Mouse (Mus musculus) spleen, adult 2 months (tissue): ENCODE measurements around the gene B4galnt4. TPM values are rescaled to one million over a fixed set of nuclear protein-coding genes. Genes with fewer than 3 reads are reported as not detected.

ENCODE experiments used
- DNase-seq, 2 experiments: peaks; one replicate each; pipeline versions ENCODE4 v3.0.0 to v3.0.0-alpha.2; 2012 to 2021; ENCODE audit warnings: low spot score in 2 of 2, low read depth in 1 of 2
- H3K27ac ChIP-seq: fragments of 200-500 bp; 2 replicates; pipeline ENCODE4 v1.5.1; 2012; ENCODE audit warnings: low read length, inconsistent platforms; ENCODE audit not compliant: insufficient read depth
- H3K27me3 ChIP-seq: fragments of 200-500 bp; 2 replicates; pipeline ENCODE4 v1.6.1; 2012; ENCODE audit warnings: mild to moderate bottlenecking, moderate library complexity, low read length, inconsistent platforms; ENCODE audit not compliant: control insufficient read depth, insufficient read depth
- H3K36me3 ChIP-seq: fragments of 200-500 bp; 2 replicates; pipeline ENCODE4 v1.6.1; 2012; ENCODE audit warnings: mild to moderate bottlenecking, low read length, inconsistent platforms; ENCODE audit not compliant: control insufficient read depth, insufficient read depth
- H3K4me1 ChIP-seq: fragments of 200-500 bp; 2 replicates; pipeline ENCODE4 v1.6.1; 2011; ENCODE audit warnings: inconsistent platforms; ENCODE audit not compliant: control insufficient read depth, insufficient read depth, insufficient read length
- H3K4me3 ChIP-seq: fragments of 200-500 bp; 2 replicates; pipeline ENCODE4 v1.5.1; 2011; ENCODE audit warnings: mild to moderate bottlenecking, inconsistent platforms; ENCODE audit not compliant: insufficient read depth, insufficient read length; ENCODE audit errors: extremely low read depth
- CTCF ChIP-seq: fragments of 200-500 bp; IDR thresholded peaks from 2 replicates; pipeline ENCODE4 v1.5.1; 2011; ENCODE audit warnings: mild to moderate bottlenecking, inconsistent platforms; ENCODE audit not compliant: insufficient read depth, insufficient read length, insufficient replicate concordance; ENCODE audit errors: extremely low read depth
- POLR2A ChIP-seq: fragments of 200-500 bp; IDR thresholded peaks from 2 replicates; pipeline ENCODE4 v1.6.1; 2011; ENCODE audit warnings: low read depth, low read length, inconsistent platforms
- WGBS: fragments of 180-500 bp; shearing (Covaris S2); methylation state at CpG from one replicate; pipeline ENCODE4 v1.1.7; 2018; 5-methylcytosine and 5-hydroxymethylcytosine counted together
- polyA plus RNA-seq: library from polyadenylated mRNA; depleted of rRNA; stranded (reverse); fragments of >200 nt; gene quantifications from 2 replicates; pipeline ENCODE4 v1.2.3, GENCODE M21; 2012

Gene B4galnt4
- polyA plus RNA-seq, 1 experiment: 0.79 TPM

- no peak for DNase-seq
- Histone ChIP-seq H3K4me3 (no peak overlapping the region), H3K4me1 (peaks cover 13% of the 10 kb centered on the region; the same call in 1 of the 2 replicates), H3K27me3 (no peaks in the 10 kb centered on the region), H3K36me3 (no peaks in the 10 kb centered on the region), H3K27ac (no peak overlapping the region)
- 87% methylated on average over 4 of the region's 4 CpGs for WGBS
- TF ChIP-seq POLR2A (no peak), CTCF (no peak)
These were observed 8.9 kb upstream of the B4galnt4 start for GRCm38 (mm10) chr7:141052016-141052415.

- Histone ChIP-seq H3K27ac (no peak overlapping the region), H3K4me3 (no peak overlapping the region), H3K36me3 (no peaks in the 10 kb centered on the region), H3K4me1 (peaks cover 9% of the 10 kb centered on the region; the same call in 1 of the 2 replicates), H3K27me3 (no peaks in the 10 kb centered on the region)
- DNase-seq: no peak
- WGBS: 74% methylated on average over 2 of the region's 2 CpGs
- no peak for TF ChIP-seq POLR2A
- no peak for TF ChIP-seq CTCF
These were observed 8.5 kb upstream of the B4galnt4 start for GRCm38 (mm10) chr7:141052421-141052820.

- no peak overlapping the region for H3K4me3 ChIP-seq
- H3K27me3 ChIP-seq: peaks cover 7% of the 10 kb centered on the region
- no peak overlapping the region for H3K27ac ChIP-seq
- WGBS: 79% methylated on average over 4 of the region's 4 CpGs
- no peaks in the 10 kb centered on the region for H3K36me3 ChIP-seq
- DNase-seq: no peak
- H3K4me1 ChIP-seq: peaks cover 5% of the 10 kb centered on the region
- TF ChIP-seq POLR2A (no peak), CTCF (no peak)
These were observed 5.1 kb upstream of the B4galnt4 start for GRCm38 (mm10) chr7:141055785-141056184.

- TF ChIP-seq POLR2A (no peak), CTCF (no peak)
- H3K36me3 ChIP-seq: no peaks in the 10 kb centered on the region
- DNase-seq: no peak
- H3K4me1 ChIP-seq: peaks cover 10% of the 10 kb centered on the region
- no peak overlapping the region for H3K4me3 ChIP-seq
- H3K27me3 ChIP-seq: peaks cover 15% of the 10 kb centered on the region
- 64% methylated on average over 6 of the region's 6 CpGs for WGBS
- no peak overlapping the region for H3K27ac ChIP-seq
These were observed 3.9 kb upstream of the B4galnt4 start for GRCm38 (mm10) chr7:141056976-141057375.

GRCm38 (mm10) chr7:141057541-141057940 is 3.4 kb upstream of the B4galnt4 start:
- no peaks in the 10 kb centered on the region for H3K36me3 ChIP-seq
- H3K4me1 ChIP-seq: peaks cover 10% of the 10 kb centered on the region
- H3K27ac ChIP-seq: no peak overlapping the region
- no peak for DNase-seq
- H3K4me3 ChIP-seq: no peak overlapping the region
- WGBS: 91% methylated on average over 1 of the region's 1 CpGs
- peaks cover 15% of the 10 kb centered on the region for H3K27me3 ChIP-seq
- TF ChIP-seq CTCF: no peak
- TF ChIP-seq POLR2A: no peak

- Histone ChIP-seq H3K27me3 (peaks cover 15% of the 10 kb centered on the region), H3K4me3 (no peak overlapping the region), H3K36me3 (no peaks in the 10 kb centered on the region), H3K27ac (no peak overlapping the region), H3K4me1 (peaks cover 10% of the 10 kb centered on the region)
- TF ChIP-seq CTCF: no peak
- TF ChIP-seq POLR2A: no peak
- DNase-seq: no peak
- 43% methylated on average over 14 of the region's 14 CpGs for WGBS
These were observed 2.1 kb upstream of the B4galnt4 start for GRCm38 (mm10) chr7:141058601-141059341.

GRCm38 (mm10) chr7:141059929-141060328 is 975 bp upstream of the B4galnt4 start:
- 79% methylated on average over 2 of the region's 2 CpGs for WGBS
- no peak overlapping the region for H3K4me3 ChIP-seq
- H3K36me3 ChIP-seq: no peaks in the 10 kb centered on the region
- peaks cover 15% of the 10 kb centered on the region for H3K27me3 ChIP-seq
- H3K27ac ChIP-seq: no peak overlapping the region
- peaks cover 10% of the 10 kb centered on the region for H3K4me1 ChIP-seq
- DNase-seq: no peak
- TF ChIP-seq CTCF: no peak
- TF ChIP-seq POLR2A: no peak
